Mouse (Mus musculus): ENCODE results near the gene Gnb5.
"Not testable (repeated sequence)": the region's sequence is repeated elsewhere in the genome, so short reads cannot be mapped to it uniquely, and the experiment has no call there.

The Gnb5 gene

GRCm38 (mm10) chr9:75362201-75362600 is 56.1 kb downstream of the Gnb5 start:
- DNase-seq (ENCODE audit: low read depth), result no peak

GRCm38 (mm10) chr9:75363001-75363400 is 56.9 kb downstream of the Gnb5 start:
- no peak for DNase-seq (ENCODE audit: low read depth)

GRCm38 (mm10) chr9:75363702-75364101 is 57.6 kb downstream of the Gnb5 start:
- DNase-seq (ENCODE audit: low read depth), result not testable (repeated sequence)

GRCm38 (mm10) chr9:75365195-75365594 is 59.1 kb downstream of the Gnb5 start:
- DNase-seq (ENCODE audit: low read depth), result no peak

GRCm38 (mm10) chr9:75366191-75366590 is 60.1 kb downstream of the Gnb5 start:
- no peak for DNase-seq (ENCODE audit: low read depth)

- DNase-seq (ENCODE audit: low read depth), result no peak
These were observed 62.7 kb downstream of the Gnb5 start for GRCm38 (mm10) chr9:75368779-75369178.

GRCm38 (mm10) chr9:75375606-75376005 is 69.5 kb downstream of the Gnb5 start:
- no peak for DNase-seq (ENCODE audit: low read depth)

- no peak for DNase-seq (ENCODE audit: low read depth)
These were observed 70.3 kb downstream of the Gnb5 start for GRCm38 (mm10) chr9:75376428-75376827.

GRCm38 (mm10) chr9:75378774-75379173 is 72.7 kb downstream of the Gnb5 start:
- DNase-seq (ENCODE audit: low read depth), result no peak

GRCm38 (mm10) chr9:75382825-75383224 is 76.7 kb downstream of the Gnb5 start:
- no peak for DNase-seq (ENCODE audit: low read depth)

- no peak for DNase-seq (ENCODE audit: low read depth)
These were observed 77.7 kb downstream of the Gnb5 start for GRCm38 (mm10) chr9:75383785-75384184.

- DNase-seq (ENCODE audit: low read depth), result no peak
These were observed 78.4 kb downstream of the Gnb5 start for GRCm38 (mm10) chr9:75384337-75384962.

GRCm38 (mm10) chr9:75385218-75385974 is 79.3 kb downstream of the Gnb5 start:
- DNase-seq (ENCODE audit: low read depth), result no peak

GRCm38 (mm10) chr9:75393251-75393650 is 87.2 kb downstream of the Gnb5 start:
- DNase-seq (ENCODE audit: low read depth), result no peak
